Mouse (Mus musculus) adipocyte (in vitro differentiated cells): ENCODE measurements at regions not wholly inside any gene's neighbourhood (a gene's known extent, or its start where the extent isn't known, plus 50 kb on each side); places are given as distances from the start of the nearest gene placed in this dataset.
"Not testable (repeated sequence)": the region's sequence is repeated elsewhere in the genome, so short reads cannot be mapped to it uniquely, and the experiment has no call there.

Experiments
- DNase-seq: peaks from one replicate; pipeline ENCODE4 v3.0.0-alpha.2; 2016; ENCODE audit warnings: low spot score

DNA sequence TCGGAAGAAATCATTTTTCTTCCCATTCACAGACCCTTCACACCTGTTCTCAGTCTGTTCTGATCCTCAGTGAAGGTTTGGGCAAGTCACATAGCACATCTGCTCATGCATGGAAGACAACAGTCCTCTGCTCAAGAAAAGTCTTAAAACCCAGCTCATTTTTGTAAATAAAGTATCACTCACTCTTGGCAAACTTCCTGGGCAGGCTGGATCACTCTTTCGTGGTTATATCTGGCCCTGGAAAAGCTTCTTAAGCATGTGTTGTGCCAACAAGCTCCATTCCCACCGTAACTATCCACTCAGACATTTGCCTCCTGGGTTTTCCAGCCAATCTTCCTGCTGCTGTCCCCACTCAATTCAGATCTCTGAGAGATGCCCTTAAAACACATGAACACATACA is 103.2 kb upstream of the Cep85l start:
- peak; percentile 36 for DNase-seq

DNA sequence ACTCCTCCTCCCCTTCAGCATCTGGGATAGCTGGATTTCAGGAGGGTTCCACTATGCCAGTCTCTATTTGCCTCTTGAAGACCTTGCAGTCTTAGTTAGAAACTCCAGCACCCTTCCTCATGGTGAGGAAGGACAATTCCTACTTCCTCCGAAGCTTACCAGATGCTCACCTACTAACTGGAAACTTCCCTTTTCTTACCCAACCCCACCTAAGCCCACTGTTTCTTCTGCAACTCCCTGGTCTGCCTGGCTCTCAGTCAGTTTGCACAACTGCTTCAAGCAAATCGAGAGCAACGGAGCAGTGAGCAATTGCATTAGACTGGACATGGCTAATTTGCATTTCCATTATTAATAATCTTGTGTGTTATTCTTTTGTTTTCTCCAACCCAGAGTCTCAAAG is 90.5 kb upstream of the Cep85l start:
- DNase-seq, result no peak

DNA sequence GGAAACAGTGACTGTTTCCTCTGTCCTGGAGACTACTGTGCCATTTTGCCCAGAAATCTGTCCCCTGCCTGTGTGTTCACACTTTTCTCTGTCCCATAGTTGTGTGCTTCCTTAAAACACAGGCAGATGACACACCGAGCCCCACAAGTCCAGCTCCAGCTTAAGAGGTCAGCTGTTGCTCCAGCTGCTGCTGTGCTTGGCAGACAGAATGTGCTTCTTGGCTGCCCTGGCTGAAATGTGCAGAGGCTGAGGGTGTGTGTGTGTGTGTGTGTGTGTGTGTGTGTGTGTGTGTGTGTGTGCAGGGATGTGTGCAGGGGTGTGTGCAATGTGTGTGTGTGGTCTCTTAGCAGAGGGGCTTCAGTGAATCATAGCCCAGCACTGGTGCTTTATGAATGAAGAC is 89.9 kb upstream of the Cep85l start:
- peak; percentile 70 for DNase-seq

DNA sequence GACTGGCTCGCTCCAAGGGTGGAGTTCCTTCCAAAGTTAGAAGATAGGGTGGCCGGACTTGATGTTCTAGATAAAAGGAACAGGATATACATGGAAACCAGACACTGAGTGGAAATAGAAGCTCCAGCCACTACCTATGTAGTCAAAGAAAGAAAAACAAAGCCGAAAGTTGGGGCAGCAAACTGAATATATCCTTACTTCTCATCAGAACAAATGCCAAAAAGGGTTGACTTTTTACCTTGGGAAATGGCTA is 88.5 kb upstream of the Cep85l start:
- DNase-seq, result no peak

DNA sequence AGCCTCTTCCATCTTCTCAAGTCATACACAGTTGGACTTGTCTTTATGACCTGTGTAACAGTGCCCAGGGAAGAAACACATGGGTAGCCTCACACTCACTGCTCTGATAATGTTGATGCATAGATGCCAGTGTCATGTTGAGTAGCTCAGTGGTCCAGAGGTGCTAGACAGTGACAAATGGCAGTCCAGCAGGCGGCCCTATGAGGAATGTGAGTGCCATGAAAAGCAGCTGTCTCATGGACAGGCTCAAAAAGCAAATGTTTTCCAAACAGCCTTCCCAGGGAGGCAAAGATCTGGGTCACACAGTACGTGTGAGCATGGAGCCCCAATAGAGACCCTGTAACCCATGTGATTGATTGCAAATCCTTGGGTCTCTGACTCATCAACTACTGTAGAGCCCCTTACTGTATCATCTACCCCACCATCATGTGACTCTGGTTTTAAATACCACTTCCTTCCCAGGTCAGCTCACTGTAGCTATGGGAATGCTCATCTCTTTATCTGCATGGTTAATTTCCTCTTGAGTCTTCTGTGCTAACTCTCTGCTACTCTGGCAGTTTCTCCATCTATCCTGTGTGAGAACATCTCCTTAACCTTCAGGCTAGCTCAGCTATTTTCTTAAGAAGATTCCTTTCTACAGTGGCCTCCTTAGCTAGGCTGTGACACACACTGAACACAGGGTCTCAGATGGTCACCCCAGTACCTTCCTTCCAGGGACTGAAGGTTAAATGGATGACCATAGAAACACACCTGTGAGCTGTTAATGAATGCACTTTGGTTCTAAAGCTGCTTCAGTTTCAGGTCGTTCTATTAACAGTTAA is 87.9 kb upstream of the Cep85l start:
- no peak for DNase-seq

DNA sequence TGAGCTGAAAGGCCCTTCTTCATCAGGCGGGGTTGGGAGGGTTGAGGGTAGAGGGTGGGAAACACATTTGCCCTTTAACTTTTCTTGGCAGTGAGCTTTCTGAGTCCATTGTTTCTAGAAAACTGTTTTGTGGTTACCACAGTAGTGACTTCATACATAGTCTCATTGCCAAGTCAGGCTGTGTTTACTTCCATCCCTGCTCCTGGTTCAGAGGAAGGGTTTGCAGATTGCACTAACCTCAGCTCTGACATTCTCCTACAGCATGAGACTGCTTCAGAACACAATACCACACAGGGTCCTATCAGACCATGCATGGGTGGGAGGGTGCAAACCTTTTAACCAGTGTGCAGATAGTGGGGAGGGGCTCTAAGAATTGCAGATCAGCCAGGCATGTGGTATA is 87.1 kb upstream of the Cep85l start:
- peak; percentile 67 for DNase-seq

DNA sequence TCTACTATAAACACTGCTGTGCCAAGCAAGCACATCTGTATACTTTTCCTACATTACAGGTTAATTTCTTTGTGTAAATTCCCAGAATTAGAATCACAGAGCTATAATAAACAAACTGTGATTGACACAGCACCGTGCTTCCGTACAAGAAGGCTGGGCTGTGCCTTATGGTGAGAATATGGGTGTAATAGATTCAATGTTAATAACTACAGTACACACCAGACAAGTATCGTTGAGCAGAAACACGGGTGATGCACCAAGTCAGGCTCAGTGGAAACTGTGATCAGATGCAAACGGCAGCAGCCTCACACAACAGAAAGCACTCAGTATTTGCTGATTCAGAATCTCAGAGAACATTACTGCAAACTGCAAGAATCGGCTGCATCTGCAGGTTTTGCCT is 86.5 kb upstream of the Cep85l start:
- DNase-seq, result no peak

DNA sequence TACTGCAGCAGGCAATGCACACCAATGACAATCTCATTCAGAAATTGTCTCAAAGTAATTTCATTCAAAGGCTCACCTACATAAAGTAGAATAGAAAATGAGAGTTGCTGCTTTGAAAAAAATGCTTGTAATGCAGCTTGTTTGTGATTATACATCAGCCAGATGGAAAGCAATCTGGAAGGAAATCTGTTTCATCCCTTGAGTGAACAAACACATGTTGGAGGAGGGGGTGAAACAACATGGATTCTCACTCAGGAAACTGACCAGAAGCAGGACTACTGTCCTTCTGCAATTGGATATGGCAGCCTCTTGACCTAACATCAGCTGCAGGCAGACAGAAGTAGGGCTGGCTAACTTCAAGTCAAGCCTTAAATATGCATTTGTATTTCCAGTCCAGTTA is 84.8 kb upstream of the Cep85l start:
- DNase-seq, result no peak

DNA sequence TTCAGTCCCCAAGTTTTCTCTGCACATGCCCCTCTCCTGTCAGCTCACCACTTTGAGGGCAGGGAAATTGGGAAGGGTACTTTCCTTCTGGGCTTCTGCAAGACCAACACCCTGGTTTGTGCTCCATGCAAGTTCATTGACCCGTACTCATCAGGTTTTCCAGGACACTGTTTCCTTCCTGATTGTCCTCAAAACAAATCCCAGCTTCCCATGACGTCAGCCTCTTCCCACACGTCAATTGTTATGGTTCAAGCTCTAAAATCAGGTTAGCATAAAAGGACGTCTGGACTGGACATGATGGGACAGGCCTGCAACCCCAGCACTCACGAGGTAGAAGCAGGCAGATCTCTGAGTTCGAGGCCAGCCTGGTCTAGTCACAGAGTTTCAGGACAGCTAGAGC is 84.3 kb upstream of the Cep85l start:
- DNase-seq, result no peak

DNA sequence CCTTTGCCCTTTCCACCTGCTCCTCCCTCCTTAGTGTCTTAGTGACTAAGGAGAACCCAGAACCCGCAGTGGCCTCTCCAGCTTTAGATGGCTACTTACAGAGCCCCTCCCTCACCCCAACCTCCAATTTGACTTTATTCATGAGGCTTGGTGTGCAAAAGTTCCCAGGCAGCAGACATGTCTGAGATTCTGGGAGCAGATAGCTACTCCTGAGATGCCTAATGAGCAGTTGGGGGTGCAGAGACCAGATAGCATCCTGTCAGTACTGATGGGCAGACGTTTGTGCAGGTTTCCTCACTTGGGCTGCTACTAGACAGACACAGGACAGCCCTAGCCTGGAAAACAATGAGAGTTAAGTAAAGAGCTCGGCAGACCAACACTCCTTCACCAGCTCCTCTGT is 83.7 kb upstream of the Cep85l start:
- DNase-seq, result no peak

DNA sequence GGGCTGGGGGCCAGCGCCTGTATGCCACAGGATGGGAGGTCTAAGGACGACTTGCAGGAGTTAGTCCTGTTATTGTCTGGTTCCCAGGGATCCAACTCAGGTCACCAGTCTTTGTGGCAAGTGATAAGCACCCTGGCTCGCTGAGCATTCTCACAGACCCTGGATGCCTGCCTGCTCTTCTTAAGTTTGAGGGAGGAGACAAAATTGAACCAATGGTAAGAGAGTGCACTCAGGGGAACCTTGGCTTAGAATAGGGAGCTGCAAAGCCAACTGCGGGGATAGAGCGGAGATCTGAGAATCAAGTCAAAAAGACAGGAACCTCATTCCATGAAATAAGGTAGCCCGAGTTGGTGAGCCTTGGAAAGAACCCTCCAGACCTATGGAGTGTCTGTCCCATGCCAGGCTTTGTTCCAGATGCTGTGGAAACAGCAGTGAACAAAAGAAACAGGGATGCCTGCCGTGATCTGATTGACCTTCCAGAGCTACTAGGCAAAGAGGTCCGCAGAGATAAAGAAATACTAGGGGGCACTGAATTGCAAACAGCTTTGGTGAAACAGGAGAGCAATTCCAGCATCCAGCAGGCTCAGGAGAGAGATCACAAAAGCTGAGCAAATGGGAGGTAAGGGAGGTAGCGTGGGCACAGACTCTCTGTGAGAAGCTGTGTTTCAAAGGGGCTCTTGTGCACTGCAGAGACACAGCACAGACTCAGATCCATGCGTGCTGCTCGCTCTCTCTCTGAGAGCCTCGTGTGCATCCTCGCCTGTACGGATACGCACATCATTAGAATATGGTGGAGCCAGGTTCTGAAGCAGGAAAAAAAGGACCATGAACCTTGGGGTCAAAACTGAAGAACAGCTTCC is 82.9 kb upstream of the Cep85l start:
- peak; percentile 18 for DNase-seq

DNA sequence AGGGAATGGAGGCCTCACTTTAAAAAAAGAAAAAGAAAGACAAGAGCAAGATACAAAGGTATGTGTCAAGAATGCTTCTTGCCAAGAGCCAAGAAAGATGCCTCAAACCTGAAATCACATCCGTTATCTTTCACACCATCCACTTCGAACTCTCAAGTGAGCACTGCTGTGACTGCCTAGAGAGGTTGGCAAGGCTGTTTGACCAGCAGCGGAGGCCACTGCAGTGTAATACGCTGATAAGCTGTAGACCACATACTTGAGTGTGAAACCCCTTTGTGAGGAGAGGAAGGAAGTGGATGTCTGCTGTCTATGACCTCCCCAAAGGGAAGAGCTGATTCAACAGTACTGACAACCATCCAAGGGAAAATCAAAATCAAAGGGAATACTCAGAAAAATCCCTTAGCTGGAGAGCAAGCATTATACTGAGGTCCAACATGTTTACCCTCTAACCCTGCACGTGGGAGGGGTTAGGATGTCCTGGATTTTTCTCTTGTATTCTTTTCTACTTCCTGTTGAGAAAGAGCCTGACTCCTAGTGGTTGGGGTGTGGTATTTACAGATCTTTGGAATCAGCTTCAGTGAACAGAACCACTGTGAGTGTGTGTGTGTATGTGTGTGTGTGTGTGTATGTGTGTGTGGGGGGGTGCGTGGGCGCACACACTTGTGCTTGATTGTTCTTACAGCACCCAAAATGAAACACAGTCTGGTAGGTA is 81.5 kb upstream of the Cep85l start:
- DNase-seq, result peak; percentile 18

DNA sequence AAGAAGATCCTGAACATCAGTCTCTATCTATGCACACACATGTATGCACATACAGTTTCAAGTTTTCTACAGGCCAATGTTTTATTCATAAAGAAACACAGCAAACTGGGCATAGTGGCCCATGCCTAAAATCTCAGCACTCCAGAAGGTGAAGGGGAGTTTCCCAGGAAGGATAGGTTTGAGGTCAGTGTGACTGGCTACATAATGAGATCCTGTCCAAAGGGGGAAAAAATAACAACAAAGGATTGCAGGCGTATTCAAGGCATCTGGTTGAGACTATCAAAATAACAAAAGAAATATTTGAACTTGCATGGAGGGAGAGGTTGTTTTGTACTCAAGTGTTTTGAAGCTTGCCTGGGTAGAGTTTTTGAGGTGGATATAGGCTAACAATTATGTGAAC is 80.0 kb upstream of the Cep85l start:
- not testable (repeated sequence) for DNase-seq

DNA sequence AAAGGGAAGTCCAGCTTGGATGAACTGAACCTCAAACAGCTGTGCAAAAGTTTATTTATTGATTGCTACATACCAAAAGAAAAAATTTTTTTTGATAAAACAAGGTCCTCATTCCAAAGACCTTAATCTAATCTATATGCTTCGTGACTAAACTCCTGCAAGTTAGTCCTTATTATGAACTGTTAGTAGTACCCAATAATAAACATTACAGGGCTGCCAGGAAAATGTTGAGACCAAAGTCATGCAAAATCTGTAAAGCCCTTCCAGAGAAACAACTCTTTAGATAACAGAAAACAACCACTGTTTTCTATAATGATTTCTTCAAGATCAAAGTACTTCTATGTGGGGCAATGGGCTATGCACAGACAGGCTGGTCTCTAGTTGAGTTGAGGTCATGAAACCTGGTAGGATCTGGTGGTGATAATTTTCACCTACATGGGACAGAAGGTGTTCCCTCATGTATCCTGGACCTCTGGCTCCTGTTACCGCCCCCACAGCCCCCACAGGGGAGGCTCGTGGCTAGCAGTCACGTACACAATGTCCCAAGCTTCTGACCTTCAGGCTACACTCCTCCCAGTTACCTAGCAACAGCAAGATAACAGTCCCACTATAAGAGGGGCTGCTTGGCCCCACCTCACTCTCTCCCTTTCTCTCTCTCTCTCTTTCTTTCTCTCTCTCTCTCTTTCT is 76.4 kb upstream of the Cep85l start:
- no peak for DNase-seq

DNA sequence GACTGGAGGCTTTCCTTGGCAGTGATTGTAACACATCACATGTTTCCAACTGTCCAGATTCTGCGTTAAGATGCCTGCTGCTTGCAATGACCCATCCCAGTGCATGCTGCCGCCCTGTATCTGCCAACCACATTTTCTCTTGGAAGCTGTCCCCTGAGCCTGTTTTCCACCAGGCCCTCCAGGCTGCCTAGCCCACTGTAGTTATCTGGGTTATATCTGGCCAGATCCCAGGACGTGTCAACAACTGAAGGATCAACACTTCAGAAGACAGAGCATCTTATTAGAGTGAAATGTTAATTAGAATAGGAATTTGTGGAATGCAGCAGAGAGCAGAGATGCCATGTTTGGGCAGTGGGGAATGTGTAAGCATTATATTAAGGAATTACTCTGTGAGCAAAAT is 65.0 kb upstream of the Cep85l start:
- DNase-seq, result no peak

DNA sequence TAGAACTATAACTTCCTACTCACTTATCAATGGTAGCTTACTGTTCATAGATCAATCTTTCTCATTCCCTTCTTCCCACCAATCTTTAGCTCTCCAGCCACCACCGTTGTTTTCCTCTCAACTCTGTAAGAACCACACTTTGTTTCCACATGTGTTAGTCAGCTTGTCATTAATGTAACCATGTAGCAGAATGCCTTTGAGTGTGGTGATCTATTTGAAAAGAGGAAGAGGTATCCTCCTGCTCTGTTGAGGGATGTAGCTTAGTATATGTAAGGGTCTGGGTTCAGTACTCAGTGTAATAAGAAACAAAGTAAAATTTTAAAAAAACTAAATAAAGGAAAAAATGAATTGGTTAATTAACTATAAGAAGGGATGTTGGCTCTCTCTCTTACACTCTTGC is 63.7 kb upstream of the Cep85l start:
- DNase-seq, result no peak

DNA sequence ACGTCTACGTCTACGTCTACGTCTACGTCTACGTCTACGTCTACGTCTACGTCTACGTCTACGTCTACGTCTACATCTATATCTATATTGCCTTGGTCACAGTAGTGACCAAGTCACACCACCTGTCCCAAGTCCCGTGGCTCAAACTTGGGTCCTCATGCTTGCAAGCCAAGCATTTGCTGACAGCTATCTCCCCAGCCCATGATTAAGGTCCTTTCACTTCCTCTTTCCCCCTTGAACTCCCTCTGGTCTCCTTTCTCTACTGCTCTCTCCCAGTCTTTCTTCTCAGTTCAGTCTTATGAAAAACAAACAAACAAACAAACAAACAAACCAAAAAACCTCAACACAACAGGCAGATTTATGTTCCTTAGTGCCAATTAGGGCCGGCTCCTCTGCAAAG is 63.2 kb upstream of the Cep85l start:
- DNase-seq, result no peak

DNA sequence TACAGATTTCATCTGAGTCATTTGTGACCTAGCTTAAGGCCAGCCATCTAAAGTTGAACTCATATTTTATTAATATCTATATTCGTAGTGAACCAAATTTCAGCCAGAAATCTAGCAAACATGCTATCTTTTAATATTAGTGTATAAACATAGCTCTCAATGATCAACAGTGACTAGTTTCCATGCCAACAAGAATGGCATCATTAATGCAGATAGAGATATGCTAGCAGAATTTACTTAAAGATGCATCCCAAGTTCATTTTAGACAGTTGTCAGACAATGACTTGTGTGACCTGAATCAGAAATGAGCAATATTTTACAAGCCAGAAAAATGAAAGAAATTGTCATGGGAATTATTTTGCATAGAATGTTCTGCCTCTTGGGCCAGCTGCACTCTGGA is 60.5 kb upstream of the Cep85l start:
- no peak for DNase-seq

DNA sequence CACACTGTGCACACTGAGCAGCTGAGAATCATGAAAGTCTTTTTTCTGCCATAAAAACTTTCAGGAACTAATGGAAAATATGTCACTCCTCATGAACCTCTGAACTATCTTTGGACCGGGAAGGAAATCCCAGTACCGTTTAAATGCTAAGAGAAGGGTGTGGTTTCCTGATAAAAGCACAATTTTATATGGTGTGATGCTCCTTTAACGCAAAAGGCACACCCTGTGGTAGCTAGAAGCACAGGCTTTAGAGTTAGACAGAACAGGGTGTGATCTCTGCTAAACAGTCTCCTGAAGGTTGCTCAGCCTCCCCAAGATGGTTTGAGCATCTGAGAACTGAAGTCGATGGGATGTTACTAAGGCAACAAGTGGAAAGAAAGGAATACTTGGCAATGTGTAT is 58.6 kb upstream of the Cep85l start:
- DNase-seq, result no peak

DNA sequence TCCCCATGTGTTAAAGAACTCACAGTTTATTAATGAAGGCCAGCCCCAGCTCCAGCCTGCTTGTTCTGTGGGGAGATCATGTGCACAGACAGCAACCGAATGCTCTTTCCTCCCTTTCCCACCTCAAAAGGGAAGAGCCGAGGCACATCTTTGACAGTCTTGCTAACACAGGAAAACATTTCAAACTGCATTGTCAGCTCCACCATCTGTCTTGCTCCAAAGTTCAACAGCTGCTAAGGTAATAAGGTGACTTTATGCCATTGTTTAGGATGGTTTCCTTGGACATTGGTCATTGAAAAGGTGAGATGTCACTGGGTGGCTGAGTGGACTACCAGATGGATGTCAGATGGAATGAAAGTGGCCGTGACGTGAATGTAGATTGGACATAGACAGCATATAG is 58.0 kb upstream of the Cep85l start:
- DNase-seq, result no peak

DNA sequence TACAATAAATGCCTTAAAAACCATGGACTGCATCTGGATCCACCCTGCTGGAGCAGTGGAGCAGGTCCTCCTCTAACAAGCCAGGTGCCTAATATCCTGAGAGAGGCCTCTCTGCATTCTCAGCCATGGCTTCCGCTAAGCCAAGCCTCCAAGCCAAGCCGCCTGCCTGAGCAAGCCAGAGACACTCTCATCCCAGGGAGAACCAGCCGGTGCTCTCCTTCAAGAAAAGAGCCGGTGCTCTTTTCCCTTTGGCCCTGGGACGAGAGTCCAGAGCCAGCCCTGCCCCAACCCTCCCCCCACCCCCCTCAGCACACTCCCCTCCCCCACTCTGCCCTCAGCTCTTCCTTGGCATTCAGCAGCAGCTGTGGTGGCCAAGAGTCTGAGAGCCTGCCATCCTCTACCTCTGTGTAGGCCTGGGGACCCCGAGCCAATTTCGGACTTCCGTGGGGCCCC is 56.3 kb upstream of the Cep85l start:
- DNase-seq, result no peak

DNA sequence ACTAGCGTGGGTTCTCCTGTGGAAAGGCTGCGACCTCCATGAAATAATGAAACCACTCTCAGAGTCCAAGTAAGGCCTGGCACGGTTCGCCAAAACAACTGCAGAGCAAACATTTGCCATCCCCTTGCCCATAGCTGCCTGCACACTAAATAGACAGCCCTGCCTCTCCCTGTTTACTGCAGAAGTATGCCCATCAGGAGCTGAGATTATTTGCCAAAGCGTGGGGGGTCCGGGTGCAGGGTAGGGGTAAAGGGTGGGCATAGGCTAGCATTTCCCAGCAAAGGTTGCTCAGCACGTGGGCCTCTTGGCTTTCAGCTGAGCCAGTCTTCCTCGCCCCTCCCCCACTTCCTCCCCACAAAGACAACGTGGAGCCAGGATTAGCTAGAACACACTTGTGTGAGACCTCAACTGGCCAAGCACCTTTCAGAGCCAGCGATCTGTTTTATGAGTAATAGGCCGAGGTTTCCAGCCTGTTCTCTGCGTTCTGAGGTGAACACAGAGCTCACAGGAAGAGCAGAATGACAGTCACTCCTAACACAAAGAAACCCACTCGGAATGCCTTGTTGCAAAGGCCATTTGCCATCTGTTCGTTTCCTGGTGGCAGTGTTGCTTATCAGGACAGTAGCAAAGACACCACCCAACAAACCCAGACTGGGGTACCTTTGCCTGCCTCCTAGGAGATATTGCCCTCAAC is 55.6 kb upstream of the Cep85l start:
- peak; percentile 36 for DNase-seq
